Mouse (Mus musculus) CD4-positive, CD25-positive, alpha-beta regulatory T cell (primary cell): ENCODE measurements around the gene Srp72. TPM values are rescaled to one million over a fixed set of nuclear protein-coding genes. Genes with fewer than 3 reads are reported as not detected.

Experiments used
- polyA plus RNA-seq: library from polyadenylated mRNA; unstranded; fragments of 100-300 nt; shearing (Covaris generic); gene quantifications from one replicate; pipeline ENCODE4 v1.2.1, GENCODE M21; 2017

The Srp72 gene
- polyA plus RNA-seq, result 85.9 TPM

GRCm38 (mm10) chr5:76974554-76975285 lies at the start of gene Srp72:
Gene Srp72, plus strand, starts transcription at chr5:76974683.

GRCm38 (mm10) chr5:76951106-76952027 lies 23.1 kb upstream of the Srp72 start, which contains the start of the genes Paics and Ppat:
Gene Paics, plus strand, starts transcription at chr5:76951307.
Gene Ppat, minus strand, starts transcription at chr5:76951578.

GRCm38 (mm10) chr5:77004051-77004821 lies 29.8 kb downstream of the Srp72 start, which contains the start of gene Arl9:
Gene Arl9, plus strand, starts transcription at chr5:77004055.

GRCm38 (mm10) chr5:77015544-77016482 lies 41.3 kb downstream of the Srp72 start, which contains the start of gene Thegl:
Gene Thegl, plus strand, starts transcription at chr5:77016023.

Other genes with a start within 250 kb of the Srp72 start
- 23.4 TPM for gene Aasdh, start 69.2 kb upstream of the Srp72 start, polyA plus RNA-seq
- gene Paics, start 23.4 kb upstream of the Srp72 start, polyA plus RNA-seq, result 124 TPM
- 40.4 TPM for gene Ppat, start 23.1 kb upstream of the Srp72 start, polyA plus RNA-seq
- not detected for gene Arl9, start 29.4 kb downstream of the Srp72 start, polyA plus RNA-seq
- gene Thegl, start 41.3 kb downstream of the Srp72 start, polyA plus RNA-seq, result not detected
- 305 TPM for gene Hopx, start 140.4 kb downstream of the Srp72 start, polyA plus RNA-seq
- gene Spink2, start 236.8 kb downstream of the Srp72 start, polyA plus RNA-seq, result not detected